Mouse (Mus musculus) embryonic facial prominence, embryonic 11.5 days (tissue): Measurements from ENCODE around the gene Slc2a9. TPM values are rescaled to one million over a fixed set of nuclear protein-coding genes. Genes with fewer than 3 reads are reported as not detected.
A peak's percentile ranks its signal among the peaks of the same experiment; 100 is the strongest.

Source experiments
- ATAC-seq: fragments of 200-750 bp; cut with Nextera tagmentation; replicated peaks from 2 replicates; pipeline ENCODE4 v1.8.0; 2017; ENCODE audit warnings: low read depth; ENCODE audit not compliant: insufficient number of reproducible peaks, low FRiP score, low TSS enrichment
- DNase-seq: peaks from one replicate; pipeline ENCODE4 v3.0.0-alpha.2; 2015; ENCODE audit warnings: low spot score
- H3K27ac ChIP-seq: fragments of 300-500 bp; sonication (generic); replicated peaks from 2 replicates; pipeline ENCODE4 v1.5.1; 2014; ENCODE audit warnings: mild to moderate bottlenecking, low read depth, low read length, control low read depth
- H3K27me3 ChIP-seq: fragments of 300-500 bp; sonication (generic); 2 replicates; pipeline ENCODE4 v1.6.1; 2014; ENCODE audit warnings: mild to moderate bottlenecking, low read length, moderate library complexity, mixed read lengths; ENCODE audit not compliant: control insufficient read depth, insufficient read depth
- H3K36me3 ChIP-seq: fragments of 300-500 bp; sonication (generic); replicated peaks from 2 replicates; pipeline ENCODE4 v1.6.1; 2014; ENCODE audit warnings: low read depth, mild to moderate bottlenecking, low read length, moderate library complexity, mixed read lengths; ENCODE audit not compliant: control insufficient read depth, insufficient read depth
- H3K4me1 ChIP-seq: fragments of 300-500 bp; sonication (generic); 2 replicates; pipeline ENCODE4 v1.6.1; 2014; ENCODE audit warnings: low read length, mixed read lengths; ENCODE audit not compliant: control insufficient read depth, insufficient read depth
- H3K4me2 ChIP-seq: fragments of 300-500 bp; sonication (generic); 2 replicates; pipeline ENCODE4 v1.6.1; 2014; ENCODE audit warnings: low read depth, mild to moderate bottlenecking, control low read depth, low read length, moderate library complexity
- H3K4me3 ChIP-seq: fragments of 300-500 bp; sonication (generic); 2 replicates; pipeline ENCODE4 v1.5.1; 2014; ENCODE audit warnings: low read depth, low read length, control low read depth
- H3K9ac ChIP-seq: fragments of 300-500 bp; sonication (generic); replicated peaks from 2 replicates; pipeline ENCODE4 v1.6.1; 2014; ENCODE audit warnings: mild to moderate bottlenecking, control low read depth, low read length
- H3K9me3 ChIP-seq: fragments of 300-500 bp; sonication (generic); replicated peaks from 2 replicates; pipeline ENCODE4 v1.6.1; 2016; ENCODE audit warnings: mild to moderate bottlenecking, low read length, inconsistent platforms, mixed read lengths; ENCODE audit not compliant: control insufficient read depth
- WGBS: fragments of 180-500 bp; shearing (Covaris S2); extraction: QIAGEN DNeasy Blood & Tissue Kit; methylation state at CpG from one replicate; pipeline ENCODE4 v1.1.7; 2014; 5-methylcytosine and 5-hydroxymethylcytosine counted together
- polyA plus RNA-seq: library from polyadenylated mRNA; unstranded; fragments of >200 nt; fragmentation: Nextera tagmentation; extraction: Ambion mirVana; gene quantifications from 2 replicates; pipeline ENCODE4 v1.2.1, GENCODE M21; 2014

Gene Slc2a9
- polyA plus RNA-seq, 1 experiment from 2014 or later: 0.46 TPM

DNA sequence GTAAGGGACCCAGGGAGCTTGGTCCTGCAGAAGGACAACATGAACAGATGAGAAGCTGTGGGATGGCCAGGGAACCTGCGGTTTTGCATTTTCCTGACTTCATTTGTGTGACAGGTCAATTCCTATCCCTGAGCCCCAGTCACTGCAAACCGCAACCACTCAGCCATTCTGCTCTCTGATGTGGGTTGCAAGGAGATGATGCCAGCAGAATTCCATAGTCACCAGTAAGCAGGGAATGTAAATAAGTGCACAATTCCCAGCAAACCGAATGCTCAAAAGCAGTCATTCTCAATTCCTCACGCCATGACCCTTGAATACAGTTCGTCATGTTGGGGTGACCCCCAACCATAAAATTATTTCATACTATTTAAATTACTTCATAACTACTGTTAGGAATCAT lies 123.0 kb downstream of the Slc2a9 start:
- H3K9ac ChIP-seq: no peak overlapping the region
- no peaks in the 10 kb centered on the region for H3K36me3 ChIP-seq
- WGBS: 92% methylated on average over 5 of the region's 5 CpGs
- no peak overlapping the region for H3K4me2 ChIP-seq
- H3K27me3 ChIP-seq: no peaks in the 10 kb centered on the region
- H3K9me3 ChIP-seq: no peaks in the 10 kb centered on the region
- no peaks in the 10 kb centered on the region for H3K4me1 ChIP-seq
- ATAC-seq (no peak), DNase-seq (no peak)
- H3K4me3 ChIP-seq: no peak overlapping the region
- no peak overlapping the region for H3K27ac ChIP-seq

DNA sequence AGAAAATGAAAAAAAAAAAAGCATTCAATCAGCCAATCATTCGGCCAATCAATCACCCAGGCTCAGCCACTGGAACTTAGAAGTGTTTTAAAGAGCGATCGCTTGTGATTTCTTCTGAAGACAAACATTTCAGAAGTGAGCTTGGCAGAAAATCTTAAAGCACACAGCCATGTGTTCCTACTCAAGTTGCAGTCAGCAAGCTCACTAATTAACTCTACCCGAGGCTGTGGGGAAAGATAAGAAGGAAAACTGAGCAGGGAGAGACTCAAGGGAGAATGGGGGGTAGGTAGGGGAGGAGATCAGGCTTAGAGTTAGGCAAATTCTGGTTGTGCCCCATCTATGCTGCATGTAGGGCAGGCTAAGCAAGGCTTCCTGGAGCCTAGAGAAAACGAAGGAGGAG lies 130.6 kb downstream of the Slc2a9 start:
- no peak overlapping the region for H3K4me3 ChIP-seq
- ATAC-seq (no peak), DNase-seq (peak; percentile 69)
- H3K27me3 ChIP-seq: no peaks in the 10 kb centered on the region
- no peak overlapping the region for H3K9ac ChIP-seq
- no peak overlapping the region for H3K27ac ChIP-seq
- H3K36me3 ChIP-seq: no peaks in the 10 kb centered on the region
- 15% methylated on average over 5 of the region's 5 CpGs for WGBS
- H3K4me1 ChIP-seq: no peaks in the 10 kb centered on the region
- no peak overlapping the region for H3K4me2 ChIP-seq
- H3K9me3 ChIP-seq: no peaks in the 10 kb centered on the region

DNA sequence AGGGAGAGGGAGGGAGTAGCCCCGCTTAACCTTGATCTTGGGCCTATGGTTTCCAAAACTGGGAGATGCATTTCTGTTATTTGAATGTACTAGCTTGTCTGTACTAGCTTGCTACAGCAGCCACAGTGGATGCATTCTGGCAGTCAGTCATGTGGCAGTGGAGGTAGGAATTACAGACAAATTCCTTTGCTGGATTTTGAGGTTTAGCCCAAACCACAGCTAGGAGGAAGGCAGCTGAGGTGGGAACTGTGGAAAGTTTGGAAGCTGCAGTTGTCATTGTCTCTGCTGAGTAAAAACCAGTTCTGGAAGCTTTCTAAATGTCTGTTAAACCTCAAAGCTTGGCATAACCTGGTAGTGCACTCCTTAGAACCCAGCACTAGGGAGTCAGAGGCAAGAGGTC lies 131.6 kb downstream of the Slc2a9 start:
- Histone ChIP-seq H3K4me3 (no peak overlapping the region), H3K4me2 (no peak overlapping the region), H3K9ac (no peak overlapping the region), H3K9me3 (no peaks in the 10 kb centered on the region), H3K36me3 (no peaks in the 10 kb centered on the region), H3K27ac (no peak overlapping the region), H3K27me3 (no peaks in the 10 kb centered on the region), H3K4me1 (peaks cover 6% of the 10 kb centered on the region; the same call in 1 of the 2 replicates)
- WGBS: 67% methylated on average over 1 of the region's 1 CpGs
- DNase-seq: no peak
- ATAC-seq: no peak

DNA sequence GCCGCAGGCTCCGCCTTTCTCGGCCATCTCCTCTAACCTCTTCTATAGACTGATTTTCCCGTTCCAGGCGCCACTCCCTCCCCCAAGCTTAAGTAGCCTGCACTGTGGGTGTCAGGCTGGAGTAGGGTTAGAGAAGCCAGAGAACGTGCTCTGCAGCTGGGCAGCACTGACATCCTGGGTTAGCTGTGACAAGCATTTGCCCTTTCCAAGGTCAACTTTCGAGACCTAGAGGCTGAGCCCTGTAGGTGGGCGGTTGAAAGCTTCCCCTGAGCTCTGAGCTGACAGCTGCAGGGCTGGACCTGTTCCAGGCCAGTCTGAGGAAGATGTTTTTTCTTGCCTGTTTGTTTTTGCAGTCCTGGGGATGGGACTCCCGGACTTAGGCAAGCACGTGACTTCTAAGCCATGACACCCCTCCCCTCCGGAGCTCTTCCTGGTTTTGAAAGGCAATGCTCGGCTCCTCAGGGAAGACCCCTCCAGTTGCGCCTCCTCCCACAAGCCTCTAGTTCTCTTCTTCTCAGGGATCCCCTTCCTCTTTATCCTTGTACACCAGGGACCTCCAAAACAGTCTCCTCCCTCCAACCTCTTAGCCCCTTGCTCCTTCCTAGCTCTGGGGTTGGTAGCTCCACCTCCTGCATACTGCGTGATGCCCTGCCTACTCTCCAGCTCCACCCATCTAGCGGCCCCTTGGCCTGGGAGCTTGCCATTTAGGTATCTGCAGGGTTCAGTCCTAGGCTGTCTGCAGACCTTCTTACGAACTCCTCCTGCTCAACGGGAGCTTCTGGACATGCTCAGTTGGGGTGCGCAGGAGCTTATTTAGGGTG lies 136.1 kb downstream of the Slc2a9 start:
- no peaks in the 10 kb centered on the region for H3K36me3 ChIP-seq
- H3K4me2 ChIP-seq: peak overlapping the region; percentile 56
- WGBS: 9% methylated on average over 18 of the region's 18 CpGs
- no peaks in the 10 kb centered on the region for H3K9me3 ChIP-seq
- peak overlapping the region; percentile 15; the same call in 1 of the 2 replicates for H3K9ac ChIP-seq
- H3K4me3 ChIP-seq: peak overlapping the region; percentile 5
- no peaks in the 10 kb centered on the region for H3K27me3 ChIP-seq
- H3K27ac ChIP-seq: no peak overlapping the region
- peaks cover 7% of the 10 kb centered on the region; the same call in 1 of the 2 replicates for H3K4me1 ChIP-seq
- ATAC-seq (peak; percentile 72), DNase-seq (peak; percentile 48)

DNA sequence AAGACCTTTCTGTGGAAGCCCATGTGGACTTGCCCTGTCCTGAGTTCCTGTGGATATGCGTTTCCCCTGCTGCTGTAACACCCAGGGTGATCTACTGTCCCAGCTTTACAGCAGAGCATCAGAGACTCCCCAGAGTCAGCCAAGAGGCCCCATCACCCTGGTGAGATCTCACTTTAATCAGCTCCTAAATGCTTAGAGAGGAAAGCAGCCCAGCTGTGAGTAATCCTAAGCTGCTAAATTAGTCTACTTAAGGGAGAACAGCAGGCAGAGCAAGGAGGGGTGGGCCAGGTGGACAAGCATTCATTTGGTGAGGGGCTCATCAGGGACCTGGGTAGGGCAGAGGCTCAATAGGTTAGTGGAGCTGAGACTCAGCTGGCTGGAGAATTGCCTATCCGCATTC lies 137.4 kb downstream of the Slc2a9 start:
- H3K36me3 ChIP-seq: no peaks in the 10 kb centered on the region
- no peaks in the 10 kb centered on the region for H3K9me3 ChIP-seq
- H3K4me1 ChIP-seq: peaks cover 7% of the 10 kb centered on the region; the same call in 1 of the 2 replicates
- H3K27ac ChIP-seq: no peak overlapping the region
- ATAC-seq: no peak
- H3K4me2 ChIP-seq: no peak overlapping the region
- no peak for DNase-seq
- H3K27me3 ChIP-seq: no peaks in the 10 kb centered on the region
- no peak overlapping the region for H3K9ac ChIP-seq
- no peak overlapping the region for H3K4me3 ChIP-seq
- WGBS: 48% methylated on average over 2 of the region's 2 CpGs

DNA sequence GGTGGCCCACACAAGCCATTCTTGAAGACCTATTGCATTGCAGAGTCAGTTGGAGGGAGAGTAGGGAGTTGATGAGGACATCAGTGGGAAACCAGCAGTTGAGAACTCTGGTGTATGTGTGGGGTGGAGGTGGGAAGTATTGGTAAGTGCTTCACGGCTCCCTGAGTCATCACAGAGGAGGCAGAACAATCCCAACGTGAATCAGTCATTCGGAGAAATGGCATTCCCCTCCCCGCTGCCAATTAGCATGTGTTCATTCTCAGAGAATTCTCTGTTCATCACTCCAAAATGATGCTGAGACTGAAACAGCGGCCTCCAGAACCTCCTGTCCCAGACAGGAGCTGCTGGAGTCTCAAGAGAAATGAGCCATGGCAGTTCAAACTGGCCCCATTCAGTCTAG lies 138.5 kb downstream of the Slc2a9 start:
- Histone ChIP-seq H3K27ac (no peak overlapping the region), H3K9me3 (no peaks in the 10 kb centered on the region), H3K4me3 (no peak overlapping the region), H3K4me1 (peaks cover 7% of the 10 kb centered on the region; the same call in 1 of the 2 replicates), H3K4me2 (no peak overlapping the region), H3K9ac (no peak overlapping the region), H3K27me3 (no peaks in the 10 kb centered on the region), H3K36me3 (no peaks in the 10 kb centered on the region)
- ATAC-seq (no peak), DNase-seq (no peak)
- WGBS: 90% methylated on average over 5 of the region's 5 CpGs

DNA sequence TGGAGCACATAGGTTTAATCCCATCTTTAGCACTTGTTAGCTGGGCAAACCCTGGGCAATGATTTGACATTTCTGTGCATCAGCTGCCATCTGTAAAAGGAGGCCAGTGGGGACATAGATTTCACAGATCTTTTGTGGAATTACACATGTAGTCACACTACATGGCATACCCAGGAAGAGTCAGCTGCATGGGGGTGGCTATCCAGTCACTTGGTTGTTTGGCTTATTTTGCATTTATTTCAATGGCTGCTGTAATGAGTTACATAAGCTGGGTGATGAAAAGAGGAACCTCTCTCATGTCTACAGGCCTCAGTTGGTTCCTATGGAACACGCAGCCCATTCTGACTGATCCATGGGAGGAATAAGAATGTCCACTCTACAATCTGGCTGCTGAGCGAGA lies 143.2 kb downstream of the Slc2a9 start:
- no peaks in the 10 kb centered on the region for H3K36me3 ChIP-seq
- no peak for ATAC-seq
- H3K27me3 ChIP-seq: no peaks in the 10 kb centered on the region
- no peaks in the 10 kb centered on the region for H3K4me1 ChIP-seq
- H3K9ac ChIP-seq: no peak overlapping the region
- 74% methylated on average over 2 of the region's 2 CpGs for WGBS
- DNase-seq: no peak
- no peak overlapping the region for H3K27ac ChIP-seq
- no peak overlapping the region for H3K4me2 ChIP-seq
- no peak overlapping the region for H3K4me3 ChIP-seq
- no peaks in the 10 kb centered on the region for H3K9me3 ChIP-seq

DNA sequence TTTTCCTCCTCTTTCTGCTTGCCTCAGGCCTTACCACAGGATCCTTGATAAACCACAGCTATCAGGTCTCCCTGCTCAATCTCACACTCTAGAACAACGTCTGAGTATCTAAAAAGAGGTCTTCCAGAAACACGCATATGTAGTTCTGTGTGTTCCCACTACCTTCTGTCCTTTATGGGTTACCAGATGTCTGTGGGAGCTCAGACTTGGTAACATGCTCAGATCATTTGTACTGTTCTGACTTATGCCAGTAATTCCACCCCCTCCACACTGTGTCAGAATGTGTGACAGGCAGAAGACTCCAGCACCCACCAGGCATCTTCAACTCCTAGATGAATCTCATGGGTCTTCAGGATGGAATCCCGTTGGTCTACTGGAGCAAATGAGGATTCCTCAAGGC lies 146.0 kb downstream of the Slc2a9 start:
- H3K4me2 ChIP-seq: no peak overlapping the region
- no peaks in the 10 kb centered on the region for H3K27me3 ChIP-seq
- H3K27ac ChIP-seq: no peak overlapping the region
- H3K9me3 ChIP-seq: no peaks in the 10 kb centered on the region
- WGBS: 82% methylated on average over 3 of the region's 3 CpGs
- ATAC-seq (no peak), DNase-seq (no peak)
- H3K4me1 ChIP-seq: no peaks in the 10 kb centered on the region
- no peaks in the 10 kb centered on the region for H3K36me3 ChIP-seq
- H3K9ac ChIP-seq: no peak overlapping the region
- no peak overlapping the region for H3K4me3 ChIP-seq
